Mouse (Mus musculus): Measurements from ENCODE around the gene Rec114. TPM values are rescaled to one million over a fixed set of nuclear protein-coding genes. Genes with fewer than 3 reads are reported as not detected.
A peak's percentile ranks its signal among the peaks of the same experiment; 100 is the strongest.

Rec114 gene
- polyA plus RNA-seq (2015; fragmentation: Nextera tagmentation; extraction: Ambion mirVana): 2.0 and 2.1 TPM in 2 replicates

- Histone ChIP-seq H3K4me2 (replicated peaks) (no peak within 1 kb of the TSS), H3K9ac (no peak within 1 kb of the TSS), H3K27ac (replicated peaks) (no peak within 1 kb of the TSS), H3K27me3 (no peaks in the 10 kb centered on the region), H3K9me3 (replicated peaks) (no peaks in the 10 kb centered on the region), H3K36me3 (no peaks in the 10 kb centered on the region), H3K4me3 (replicated peaks) (no peak within 1 kb of the TSS), H3K4me1 (no peaks in the 10 kb centered on the region)
- no peak for ATAC-seq (ENCODE audit: insufficient number of reproducible peaks, low FRiP score, low TSS enrichment, low read depth)
- WGBS: 94% methylated on average over 3 of the region's 3 CpGs
Measured at GRCm38 (mm10) chr9:58743702-58744248, at the start of gene Rec114. Gene Rec114 (minus strand): TSS chr9:58743964.

DNA sequence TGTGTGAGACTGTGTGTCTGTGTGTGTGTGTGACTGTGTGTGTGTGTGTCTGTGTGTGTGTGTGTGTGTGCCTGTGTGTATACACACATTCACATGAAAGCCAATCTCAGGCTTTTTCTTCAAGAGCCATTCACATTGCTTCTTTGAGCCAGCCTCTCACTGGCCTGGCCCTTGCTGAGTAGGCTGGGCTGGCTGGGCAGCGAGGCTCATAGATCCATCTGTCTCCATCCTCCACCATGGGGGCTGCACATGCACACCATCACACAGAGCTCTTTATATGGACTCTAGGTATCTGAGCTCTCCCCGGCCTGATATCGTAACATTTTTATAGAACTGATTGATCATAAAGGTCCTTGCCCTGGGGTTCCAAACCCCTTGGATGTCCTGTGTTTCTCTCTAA is 45.7 kb upstream of the Rec114 start:
- 87% methylated on average over 3 of the region's 3 CpGs for WGBS
- H3K4me2 ChIP-seq (replicated peaks): no peak overlapping the region
- H3K9me3 ChIP-seq (replicated peaks): no peaks in the 10 kb centered on the region
- no peak overlapping the region for H3K4me3 ChIP-seq (replicated peaks)
- H3K36me3 ChIP-seq: no peaks in the 10 kb centered on the region
- no peak for ATAC-seq (ENCODE audit: insufficient number of reproducible peaks, low FRiP score, low TSS enrichment, low read depth)
- H3K4me1 ChIP-seq: no peaks in the 10 kb centered on the region
- no peak overlapping the region for H3K27ac ChIP-seq (replicated peaks)
- H3K9ac ChIP-seq: no peak overlapping the region
- no peaks in the 10 kb centered on the region for H3K27me3 ChIP-seq

DNA sequence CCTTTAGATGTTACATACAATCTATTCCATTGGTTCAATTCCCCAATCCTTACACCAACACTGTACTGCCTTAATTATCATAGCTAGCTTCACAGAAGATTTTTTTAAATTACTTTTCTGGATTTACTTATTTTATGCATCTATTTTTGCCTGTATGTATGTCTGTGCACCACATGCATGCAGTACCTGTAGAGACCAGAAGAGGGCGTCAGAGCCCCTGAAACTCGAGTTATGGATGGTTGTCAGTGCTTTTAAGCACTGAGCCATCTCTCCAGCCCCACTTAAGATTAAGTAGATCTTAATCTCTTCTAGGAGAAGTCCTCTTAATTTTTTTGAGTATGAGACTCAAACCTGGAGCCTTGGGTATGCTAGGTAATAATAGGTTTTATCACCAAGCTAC is 31.6 kb upstream of the Rec114 start:
- no peaks in the 10 kb centered on the region for H3K4me1 ChIP-seq
- no peaks in the 10 kb centered on the region for H3K36me3 ChIP-seq
- H3K27me3 ChIP-seq: no peaks in the 10 kb centered on the region
- no peak overlapping the region for H3K27ac ChIP-seq (replicated peaks)
- H3K4me2 ChIP-seq (replicated peaks): no peak overlapping the region
- 12% methylated on average over 2 of the region's 2 CpGs for WGBS
- H3K4me3 ChIP-seq (replicated peaks): no peak overlapping the region
- H3K9ac ChIP-seq: no peak overlapping the region
- no peaks in the 10 kb centered on the region for H3K9me3 ChIP-seq (replicated peaks)
- no peak for ATAC-seq (ENCODE audit: insufficient number of reproducible peaks, low FRiP score, low TSS enrichment, low read depth)

GRCm38 (mm10) chr9:58774761-58775160 is 31.0 kb upstream of the Rec114 start:
- H3K4me1 ChIP-seq: 0 out of 2 replicates have a peak, but pooled peaks cover 4% of the 10 kb centered on the region
- H3K4me2 ChIP-seq (replicated peaks): no peak overlapping the region
- no peaks in the 10 kb centered on the region for H3K9me3 ChIP-seq (replicated peaks)
- no peak overlapping the region for H3K9ac ChIP-seq
- 60% methylated on average over 3 of the region's 3 CpGs for WGBS
- H3K4me3 ChIP-seq (replicated peaks): no peak overlapping the region
- no peak overlapping the region for H3K27ac ChIP-seq (replicated peaks)
- no peak for ATAC-seq (ENCODE audit: insufficient number of reproducible peaks, low FRiP score, low TSS enrichment, low read depth)
- H3K27me3 ChIP-seq: no peaks in the 10 kb centered on the region
- H3K36me3 ChIP-seq: no peaks in the 10 kb centered on the region

- Histone ChIP-seq H3K27ac (replicated peaks) (no peak overlapping the region), H3K9me3 (replicated peaks) (no peaks in the 10 kb centered on the region), H3K4me2 (replicated peaks) (0 out of 2 replicates have a peak overlapping the region, but pooled peaks have one; percentile 15), H3K4me3 (replicated peaks) (no peak overlapping the region), H3K9ac (no peak overlapping the region), H3K4me1 (0 out of 2 replicates have a peak, but pooled peaks cover 11% of the 10 kb centered on the region), H3K27me3 (no peaks in the 10 kb centered on the region), H3K36me3 (no peaks in the 10 kb centered on the region)
- ATAC-seq (ENCODE audit: insufficient number of reproducible peaks, low FRiP score, low TSS enrichment, low read depth): no peak
- WGBS: 56% methylated on average over 12 of the region's 12 CpGs
Measured at GRCm38 (mm10) chr9:58769943-58770342, 26.2 kb upstream of the Rec114 start.

DNA sequence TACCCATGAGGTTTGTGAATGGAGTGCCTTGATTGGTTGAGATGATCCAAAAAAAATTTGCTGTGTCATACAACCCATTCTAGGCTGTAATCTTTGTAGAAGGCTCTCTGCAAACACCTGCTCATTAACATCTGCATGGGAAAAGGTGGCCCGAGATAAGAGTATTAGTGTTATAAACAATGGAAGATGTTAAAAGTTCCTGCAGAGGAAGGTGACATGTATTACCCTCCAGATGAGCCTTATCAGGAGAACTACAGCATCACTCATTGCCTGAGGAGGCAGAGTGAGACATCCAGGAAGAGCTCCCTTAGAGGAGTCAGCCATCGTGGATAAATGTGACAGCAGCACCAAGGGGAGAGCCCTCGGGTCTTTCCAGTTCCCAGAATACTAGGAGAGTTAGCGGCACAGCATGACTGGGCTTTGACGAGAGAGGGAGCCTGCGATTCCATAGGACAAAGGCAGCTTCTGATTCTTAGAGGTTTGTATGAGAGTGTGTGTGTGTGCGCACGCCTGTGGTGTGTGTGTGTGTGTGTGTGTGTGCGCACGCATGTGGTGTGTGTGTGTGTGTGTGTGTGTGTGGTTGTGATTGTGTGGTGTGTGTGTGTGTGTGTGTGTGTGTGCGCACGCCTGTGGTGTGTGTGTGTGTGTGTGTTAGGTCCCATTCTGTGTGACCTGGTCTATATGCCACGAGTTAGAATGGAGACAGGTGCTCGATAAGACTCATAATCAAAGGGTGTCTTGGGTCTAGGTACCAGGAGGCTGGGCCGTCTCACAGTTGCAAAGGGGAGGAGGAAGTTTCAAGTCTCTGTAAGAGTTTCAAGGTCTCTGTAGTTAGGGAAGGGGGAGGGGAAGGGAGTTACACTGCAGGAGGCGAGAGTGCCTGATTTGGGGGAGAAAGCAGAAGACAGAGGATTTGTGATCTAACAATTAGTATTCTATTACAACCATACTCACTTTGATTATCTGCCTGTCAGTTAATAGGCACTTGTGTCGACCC is 23.5 kb upstream of the Rec114 start:
- Histone ChIP-seq H3K4me2 (replicated peaks) (no peak overlapping the region), H3K9ac (no peak overlapping the region), H3K27ac (replicated peaks) (no peak overlapping the region), H3K4me1 (0 out of 2 replicates have a peak, but pooled peaks cover 11% of the 10 kb centered on the region), H3K9me3 (replicated peaks) (no peaks in the 10 kb centered on the region), H3K27me3 (no peaks in the 10 kb centered on the region), H3K4me3 (replicated peaks) (no peak overlapping the region), H3K36me3 (no peaks in the 10 kb centered on the region)
- WGBS: 69% methylated on average over 17 of the region's 17 CpGs
- ATAC-seq (ENCODE audit: insufficient number of reproducible peaks, low FRiP score, low TSS enrichment, low read depth): peak; percentile 97

- 74% methylated on average over 5 of the region's 5 CpGs for WGBS
- Histone ChIP-seq H3K36me3 (no peaks in the 10 kb centered on the region), H3K4me1 (0 out of 2 replicates have a peak, but pooled peaks cover 3% of the 10 kb centered on the region), H3K9ac (no peak overlapping the region), H3K4me3 (replicated peaks) (no peak overlapping the region), H3K27me3 (no peaks in the 10 kb centered on the region), H3K27ac (replicated peaks) (no peak overlapping the region), H3K4me2 (replicated peaks) (no peak overlapping the region), H3K9me3 (replicated peaks) (no peaks in the 10 kb centered on the region)
- ATAC-seq (ENCODE audit: insufficient number of reproducible peaks, low FRiP score, low TSS enrichment, low read depth): no peak
Measured at GRCm38 (mm10) chr9:58764354-58764753, 20.6 kb upstream of the Rec114 start.

DNA sequence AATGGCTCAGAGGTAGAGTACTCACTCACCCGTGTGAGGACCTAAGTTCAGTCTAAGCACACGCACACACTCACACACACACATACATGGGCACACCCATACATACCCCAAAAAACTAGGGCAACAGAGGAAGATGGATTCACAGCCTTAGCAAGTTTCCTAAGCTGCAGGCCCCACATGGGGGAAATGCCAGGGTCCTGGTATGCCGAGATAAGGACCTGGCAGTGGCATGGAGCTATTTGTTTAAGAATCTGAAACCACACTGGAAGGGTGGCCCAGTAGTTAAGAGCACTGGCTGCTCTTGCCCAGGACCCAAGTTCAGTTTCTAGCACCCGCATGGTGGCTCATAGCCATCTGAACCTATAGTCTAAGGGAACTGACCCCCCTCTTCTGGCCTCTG is 19.4 kb upstream of the Rec114 start:
- ATAC-seq (ENCODE audit: insufficient number of reproducible peaks, low FRiP score, low TSS enrichment, low read depth): no peak
- no peak overlapping the region for H3K4me3 ChIP-seq (replicated peaks)
- H3K4me1 ChIP-seq: no peaks in the 10 kb centered on the region
- H3K9me3 ChIP-seq (replicated peaks): no peaks in the 10 kb centered on the region
- H3K27me3 ChIP-seq: no peaks in the 10 kb centered on the region
- WGBS: 85% methylated on average over 4 of the region's 4 CpGs
- no peaks in the 10 kb centered on the region for H3K36me3 ChIP-seq
- no peak overlapping the region for H3K9ac ChIP-seq
- H3K27ac ChIP-seq (replicated peaks): no peak overlapping the region
- H3K4me2 ChIP-seq (replicated peaks): no peak overlapping the region

DNA sequence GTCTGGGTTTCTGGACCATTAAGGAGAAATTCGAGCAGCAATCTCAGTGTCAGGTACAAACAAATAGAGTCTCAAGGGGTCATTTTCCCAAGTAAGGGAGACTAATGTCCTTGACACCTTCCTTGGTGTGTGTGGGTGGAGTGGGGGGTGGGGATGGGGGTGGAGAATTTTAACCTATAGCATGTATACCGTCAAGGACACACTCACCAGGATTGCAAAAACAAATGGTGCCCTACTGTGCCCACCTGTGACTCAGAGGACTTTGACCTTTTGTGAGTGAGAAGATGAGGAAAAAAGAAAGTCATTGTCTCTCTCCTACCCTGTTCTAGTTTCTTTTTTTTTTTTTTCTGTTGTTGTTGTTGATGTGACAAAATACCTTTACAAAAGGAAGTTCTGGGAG is 18.3 kb upstream of the Rec114 start:
- H3K27ac ChIP-seq (replicated peaks): no peak overlapping the region
- ATAC-seq (ENCODE audit: insufficient number of reproducible peaks, low FRiP score, low TSS enrichment, low read depth): no peak
- H3K4me1 ChIP-seq: no peaks in the 10 kb centered on the region
- no peaks in the 10 kb centered on the region for H3K27me3 ChIP-seq
- WGBS: 59% methylated on average over 2 of the region's 2 CpGs
- no peak overlapping the region for H3K9ac ChIP-seq
- H3K4me3 ChIP-seq (replicated peaks): no peak overlapping the region
- H3K36me3 ChIP-seq: no peaks in the 10 kb centered on the region
- no peaks in the 10 kb centered on the region for H3K9me3 ChIP-seq (replicated peaks)
- H3K4me2 ChIP-seq (replicated peaks): no peak overlapping the region

DNA sequence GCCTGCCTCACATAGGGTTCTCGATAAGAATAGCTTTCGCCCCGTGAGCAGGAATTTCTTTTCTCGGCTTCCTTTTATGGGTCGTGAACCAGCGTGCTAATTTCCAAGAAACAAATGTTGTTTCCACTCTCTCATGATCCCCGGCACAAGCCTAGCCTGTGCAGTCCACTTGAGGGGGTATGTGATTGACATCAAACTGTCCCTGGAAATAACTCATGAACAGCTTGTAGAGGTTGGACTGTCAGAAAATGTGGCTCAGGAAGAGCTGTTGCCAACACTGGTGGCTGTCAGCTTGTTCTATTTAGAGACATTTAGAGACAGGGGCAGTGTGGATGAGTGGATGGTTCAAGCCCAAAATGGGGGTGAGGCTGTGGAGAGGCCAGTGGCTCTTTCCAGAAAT is 15.0 kb upstream of the Rec114 start:
- H3K27ac ChIP-seq (replicated peaks): no peak overlapping the region
- WGBS: 83% methylated on average over 7 of the region's 7 CpGs
- no peak overlapping the region for H3K4me3 ChIP-seq (replicated peaks)
- H3K4me2 ChIP-seq (replicated peaks): no peak overlapping the region
- no peak overlapping the region for H3K9ac ChIP-seq
- ATAC-seq (ENCODE audit: insufficient number of reproducible peaks, low FRiP score, low TSS enrichment, low read depth): no peak
- H3K36me3 ChIP-seq: no peaks in the 10 kb centered on the region
- H3K27me3 ChIP-seq: no peaks in the 10 kb centered on the region
- peaks cover 3% of the 10 kb centered on the region; the same call in 1 of the 2 replicates for H3K4me1 ChIP-seq
- no peaks in the 10 kb centered on the region for H3K9me3 ChIP-seq (replicated peaks)

DNA sequence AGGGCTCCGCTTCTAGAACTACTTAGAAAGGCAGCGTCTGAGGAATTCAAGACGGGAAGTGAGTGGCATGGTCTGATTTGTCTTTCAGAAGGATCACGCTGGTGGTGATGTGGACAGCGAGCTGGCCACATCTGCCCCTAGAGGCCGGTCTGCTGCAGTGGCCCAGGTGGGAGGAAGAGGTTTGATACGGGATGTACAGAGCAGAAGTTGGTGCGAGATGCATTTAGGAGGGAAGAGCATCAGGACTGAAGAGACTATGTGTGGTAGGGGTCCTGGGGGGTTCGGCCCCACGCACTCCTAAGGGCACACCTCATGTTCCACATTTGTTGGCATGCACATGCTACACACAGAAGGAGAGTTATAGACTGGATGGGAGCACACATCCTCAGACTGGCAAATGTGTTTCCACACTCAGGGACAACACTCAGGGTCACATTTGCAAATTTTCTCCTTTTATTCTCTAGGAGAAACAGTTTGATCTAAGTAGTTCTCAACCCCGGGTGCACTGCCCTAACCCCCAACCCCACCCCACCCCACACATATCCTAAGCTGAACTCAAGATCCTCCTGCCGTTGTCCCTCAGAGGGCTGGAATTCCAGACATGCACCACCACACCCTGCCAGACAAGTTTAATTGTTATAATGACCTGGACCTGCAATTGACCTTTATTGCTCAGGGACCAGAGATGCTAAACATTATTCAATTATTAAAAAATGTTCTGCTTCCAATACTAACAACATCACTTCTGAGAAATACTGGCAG is 12.8 kb upstream of the Rec114 start:
- WGBS: 67% methylated on average over 12 of the region's 12 CpGs

More for the DNA sequence above, 12.8 kb upstream of the Rec114 start:
- Histone ChIP-seq H3K36me3 (no peaks in the 10 kb centered on the region), H3K4me1 (peaks cover 6% of the 10 kb centered on the region; the same call in 1 of the 2 replicates), H3K9ac (no peak overlapping the region), H3K4me2 (replicated peaks) (no peak overlapping the region), H3K4me3 (replicated peaks) (no peak overlapping the region), H3K9me3 (replicated peaks) (no peaks in the 10 kb centered on the region), H3K27me3 (no peaks in the 10 kb centered on the region), H3K27ac (replicated peaks) (no peak overlapping the region)
- no peak for ATAC-seq (ENCODE audit: insufficient number of reproducible peaks, low FRiP score, low TSS enrichment, low read depth)

Measured in embryonic facial prominence, embryonic 15.5 days (tissue).